ENCODE assay signal across 7 mouse cellular contexts in the genomic region with DNA sequence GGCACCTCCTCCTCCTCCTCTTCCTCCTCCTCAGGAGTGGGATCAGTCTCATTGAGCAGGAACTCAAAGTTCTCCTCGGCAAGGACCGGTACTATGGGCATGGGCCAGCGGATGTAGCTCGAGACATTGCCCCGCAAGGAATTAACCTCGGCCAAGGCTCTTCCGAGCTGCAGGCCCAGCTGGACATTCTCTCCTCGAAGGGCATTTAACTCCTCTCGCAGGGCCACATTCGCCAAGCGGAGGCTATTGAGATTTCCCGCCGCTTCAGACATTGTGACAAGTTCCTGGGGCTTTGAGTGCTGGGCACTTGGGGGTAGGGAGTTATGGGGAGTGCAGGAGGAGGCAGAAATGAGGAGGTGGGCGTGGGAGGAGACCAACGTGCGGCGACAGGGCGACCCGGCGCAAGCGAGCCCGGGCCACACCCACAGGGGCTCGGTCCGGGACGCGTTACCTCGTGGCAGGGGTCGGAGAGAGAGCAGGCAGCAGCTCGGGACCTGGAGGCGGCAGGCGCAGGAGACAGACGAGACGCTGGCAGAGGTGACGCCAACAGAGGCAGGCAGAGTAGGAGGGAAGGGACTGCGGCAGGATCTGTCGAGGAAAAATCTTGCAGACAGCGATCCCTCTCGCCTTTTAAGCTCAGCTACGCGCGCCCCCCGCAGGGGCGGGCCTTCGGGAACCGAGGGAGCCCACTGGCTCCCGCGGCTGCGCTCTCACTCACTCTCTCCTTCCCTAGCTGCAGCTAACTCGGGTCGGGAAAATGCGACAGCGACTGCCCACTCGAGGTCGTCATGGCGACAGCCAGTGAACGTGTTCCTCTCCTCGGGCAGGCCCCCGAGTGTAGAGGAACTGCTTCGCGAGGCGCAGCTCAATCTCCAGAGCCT. TPM values are rescaled to one million over a fixed set of nuclear protein-coding genes. Genes with fewer than 3 reads are reported as not detected.
DNase-seq lines count a peak whose midpoint lies in the region; ATAC-seq and TF ChIP-seq lines count a peak whose summit lies in the region.

TSS of gene Rtl5 (minus strand) at position 714 of the 881 bp plus-strand sequence.

- TF ChIP-seq POLR2A in small intestine, adult 2 months (IDR thresholded peaks at IDR 0.05; ENCODE audit: low read depth, low read length): no peak

- 24% methylated on average over 59 of the region's 61 CpGs for WGBS in intestine, postnatal 0 days
- 10% methylated on average over 54 of the region's 61 CpGs for WGBS in limb, embryonic 10.5 days
- WGBS in midbrain, embryonic 11.5 days: 13% methylated on average over 58 of the region's 61 CpGs
- WGBS in small intestine, adult 2 months: 16% methylated on average over 61 of the region's 61 CpGs

- TF ChIP-seq CTCF in intestine, postnatal 0 days (IDR thresholded peaks at IDR 0.05; ENCODE audit: low read depth): peak; percentile 8; the same call in 1 of the 2 replicates
- no peak for TF ChIP-seq CTCF in small intestine, adult 2 months (IDR thresholded peaks at IDR 0.05; ENCODE audit: extremely low read depth, insufficient read length, insufficient replicate concordance, low read depth, low read length)

- H3K9ac ChIP-seq in intestine, postnatal 0 days (ENCODE audit: low read depth, low read length): peak within 1 kb of the TSS; percentile 37; the same call in 1 of the 2 replicates
- H3K9ac ChIP-seq in midbrain, embryonic 11.5 days (ENCODE audit: low read length): peak within 1 kb of the TSS; percentile 66

- H3K27ac ChIP-seq in intestine, postnatal 0 days (ENCODE audit: low read depth, low read length): no peak within 1 kb of the TSS
- H3K27ac ChIP-seq in limb, embryonic 10.5 days: peak within 1 kb of the TSS; percentile 83
- H3K27ac ChIP-seq in midbrain, embryonic 11.5 days (ENCODE audit: low read depth, low read length): peak within 1 kb of the TSS; percentile 60; the same call in 1 of the 2 replicates
- H3K27ac ChIP-seq in small intestine, adult 2 months (ENCODE audit: insufficient read depth, low read depth, low read length): no peak within 1 kb of the TSS

- no peaks in the 10 kb centered on the region for H3K36me3 ChIP-seq in intestine, postnatal 0 days (ENCODE audit: control insufficient read depth, insufficient read depth)
- H3K36me3 ChIP-seq in limb, embryonic 10.5 days: peaks cover 9% of the 10 kb centered on the region; the same call in 1 of the 2 replicates
- H3K36me3 ChIP-seq in midbrain, embryonic 11.5 days (ENCODE audit: control insufficient read depth, insufficient read depth, low read length): no peaks in the 10 kb centered on the region
- no peaks in the 10 kb centered on the region for H3K36me3 ChIP-seq in small intestine, adult 2 months (ENCODE audit: control insufficient read depth, insufficient read depth, low read length)

- no peaks in the 10 kb centered on the region for H3K4me1 ChIP-seq in intestine, postnatal 0 days (replicated peaks; ENCODE audit: control insufficient read depth, insufficient read depth, low read length)
- peaks cover 14% of the 10 kb centered on the region; the same call in 1 of the 2 replicates for H3K4me1 ChIP-seq in limb, embryonic 10.5 days
- peaks cover 13% of the 10 kb centered on the region; the same call in 1 of the 2 replicates for H3K4me1 ChIP-seq in midbrain, embryonic 11.5 days (ENCODE audit: control insufficient read depth, insufficient read depth, low read length)
- H3K4me1 ChIP-seq in small intestine, adult 2 months (ENCODE audit: control insufficient read depth, insufficient read depth, insufficient read length, low read length): 0 out of 2 replicates have a peak, but pooled peaks cover 1% of the 10 kb centered on the region

- DNase-seq in adrenal gland, postnatal 10 days: peak; percentile 81
- peak; percentile 88 for DNase-seq in embryo, embryonic 11 days
- peak; percentile 72 for DNase-seq in limb, embryonic 10.5 days (ENCODE audit: low spot score)
- peak; percentile 92 for DNase-seq in midbrain, embryonic 11.5 days (ENCODE audit: low spot score, missing footprints)

- H3K4me2 ChIP-seq in intestine, postnatal 0 days (replicated peaks; ENCODE audit: low read depth): peak within 1 kb of the TSS; percentile 76
- peak within 1 kb of the TSS; percentile 53 for H3K4me2 ChIP-seq in midbrain, embryonic 11.5 days

- peak within 1 kb of the TSS; percentile 43 for H3K4me3 ChIP-seq in intestine, postnatal 0 days (ENCODE audit: low read depth, low read length)
- H3K4me3 ChIP-seq in limb, embryonic 10.5 days: peak within 1 kb of the TSS; percentile 55
- peak within 1 kb of the TSS; percentile 42 for H3K4me3 ChIP-seq in midbrain, embryonic 11.5 days (ENCODE audit: low read depth, low read length)
- peak within 1 kb of the TSS; percentile 67 for H3K4me3 ChIP-seq in small intestine, adult 2 months (ENCODE audit: low read depth, low read length)

- no peaks in the 10 kb centered on the region for H3K9me3 ChIP-seq in intestine, postnatal 0 days (ENCODE audit: control insufficient read depth)
- no peaks in the 10 kb centered on the region for H3K9me3 ChIP-seq in limb, embryonic 10.5 days (replicated peaks)
- H3K9me3 ChIP-seq in midbrain, embryonic 11.5 days (ENCODE audit: control insufficient read depth, low read length): no peaks in the 10 kb centered on the region

- ATAC-seq in granulocyte monocyte progenitor cell, adult 5-6 weeks (replicated peaks; ENCODE audit: poor library complexity, severe bottlenecking): peak; percentile 85
- peak; percentile 68 for ATAC-seq in intestine, postnatal 0 days
- peak; percentile 89 for ATAC-seq in midbrain, embryonic 11.5 days (ENCODE audit: low FRiP score)

- 0 out of 2 replicates have a peak, but pooled peaks cover 3% of the 10 kb centered on the region for H3K27me3 ChIP-seq in intestine, postnatal 0 days (replicated peaks; ENCODE audit: control insufficient read depth, insufficient read depth, low read length)
- H3K27me3 ChIP-seq in limb, embryonic 10.5 days (ENCODE audit: low read depth, poor library complexity, severe bottlenecking): peaks cover 100% of the 10 kb centered on the region
- H3K27me3 ChIP-seq in midbrain, embryonic 11.5 days (ENCODE audit: control insufficient read depth, insufficient read depth, low read length): peaks cover 7% of the 10 kb centered on the region
- no peaks in the 10 kb centered on the region; the same call in 1 of the 2 replicates for H3K27me3 ChIP-seq in small intestine, adult 2 months (ENCODE audit: control insufficient read depth, insufficient read depth, low read length)

RNA-seq across cellular contexts. Expression of gene Rtl5, which starts in this region (rescaled TPM):
- 10 to 100 TPM in 1 of 2 experiments, 1 to 10 TPM in 1; 7.0 to 10.2 TPM for total RNA-seq in adrenal gland, postnatal 10 days (2021)
- 2.1 and 4.4 TPM in 2 replicates for total RNA-seq in granulocyte monocyte progenitor cell, adult 5-6 weeks (2014; fragmentation: Nextera tagmentation)
- total RNA-seq in granulocyte monocyte progenitor cell, adult 5-6 weeks (2017): 0.52 and 1.6 TPM in 2 replicates
- 0.33 and 0.43 TPM in 2 replicates for polyA plus RNA-seq in intestine, postnatal 0 days (2015; fragmentation: Nextera tagmentation; extraction: Ambion mirVana)
- polyA plus RNA-seq in limb, embryonic 10.5 days (2016; fragmentation: Nextera tagmentation; extraction: Ambion mirVana): 1.5 and 2.9 TPM in 2 replicates
- 3.2 and 3.5 TPM in 2 replicates for polyA plus RNA-seq in midbrain, embryonic 11.5 days (2014; fragmentation: Nextera tagmentation; extraction: Ambion mirVana)
- 1.3 and 1.4 TPM in 2 replicates for polyA plus RNA-seq in small intestine, adult 2 months (2012; rRNA removed)

Comparison
In these comparisons a context has a peak if more than half of its experiments do, and no peak if none do; other contexts are left out.
1. Peak in ATAC-seq, H3K4me3 ChIP-seq, H3K9ac ChIP-seq and H3K4me2 ChIP-seq in intestine, postnatal 0 days; RNA of the gene not detected or under 1 TPM.
2. H3K27ac ChIP-seq: peak in limb, embryonic 10.5 days (single experiment) and midbrain, embryonic 11.5 days (single experiment); none in intestine, postnatal 0 days (single experiment) and small intestine, adult 2 months (single experiment).
3. Peak in every context shown above with its lines, with median percentiles within 50 percentile points of each other: DNase-seq, ATAC-seq and H3K4me3 ChIP-seq.